Mouse (Mus musculus) thymus, adult 2 months (tissue): ENCODE measurements at regions not wholly inside any gene's neighbourhood (a gene's known extent, or its start where the extent isn't known, plus 50 kb on each side); places are given as distances from the start of the nearest gene placed in this dataset.

Source experiments
- DNase-seq: peaks from one replicate; pipeline ENCODE4 v3.0.0; 2021
- H3K27ac ChIP-seq: fragments of 200-500 bp; 2 replicates; pipeline ENCODE4 v1.5.1; 2012; ENCODE audit warnings: low read length, control low read depth; ENCODE audit not compliant: control insufficient read depth, insufficient read depth
- H3K27me3 ChIP-seq: fragments of 200-500 bp; 2 replicates; pipeline ENCODE4 v1.6.1; 2012; ENCODE audit warnings: mild to moderate bottlenecking, low read length, moderate library complexity, mixed read lengths; ENCODE audit not compliant: control insufficient read depth, insufficient read depth
- H3K36me3 ChIP-seq: fragments of 200-500 bp; 2 replicates; pipeline ENCODE4 v1.6.1; 2012; ENCODE audit warnings: mild to moderate bottlenecking, low read length, moderate library complexity; ENCODE audit not compliant: control insufficient read depth, insufficient read depth
- H3K4me1 ChIP-seq: fragments of 200-500 bp; replicated peaks from 2 replicates; pipeline ENCODE4 v1.6.1; 2012; ENCODE audit warnings: low read length; ENCODE audit not compliant: control insufficient read depth, insufficient read depth
- H3K4me3 ChIP-seq: fragments of 200-500 bp; 2 replicates; pipeline ENCODE4 v1.5.1; 2012; ENCODE audit warnings: mild to moderate bottlenecking, low read length, control low read depth, moderate library complexity; ENCODE audit not compliant: control insufficient read depth, insufficient read depth
- CTCF ChIP-seq: fragments of 200-500 bp; IDR thresholded peaks from 2 replicates; pipeline ENCODE4 v1.5.1; 2012; ENCODE audit warnings: mild to moderate bottlenecking, control low read depth, low read length, moderate library complexity, borderline replicate concordance; ENCODE audit not compliant: control insufficient read depth, poor library complexity, insufficient read depth; ENCODE audit errors: extremely low read depth
- POLR2A ChIP-seq: fragments of 200-500 bp; IDR thresholded peaks from 2 replicates; pipeline ENCODE4 v1.6.1; 2012; ENCODE audit warnings: mild to moderate bottlenecking, low read length, control low read depth, moderate library complexity; ENCODE audit not compliant: control insufficient read depth, poor library complexity, insufficient read depth; ENCODE audit errors: extremely low read depth
- WGBS: fragments of 180-500 bp; shearing (Covaris S2); methylation state at CpG from one replicate; pipeline ENCODE4 v1.1.7; 2018; 5-methylcytosine and 5-hydroxymethylcytosine counted together

DNA sequence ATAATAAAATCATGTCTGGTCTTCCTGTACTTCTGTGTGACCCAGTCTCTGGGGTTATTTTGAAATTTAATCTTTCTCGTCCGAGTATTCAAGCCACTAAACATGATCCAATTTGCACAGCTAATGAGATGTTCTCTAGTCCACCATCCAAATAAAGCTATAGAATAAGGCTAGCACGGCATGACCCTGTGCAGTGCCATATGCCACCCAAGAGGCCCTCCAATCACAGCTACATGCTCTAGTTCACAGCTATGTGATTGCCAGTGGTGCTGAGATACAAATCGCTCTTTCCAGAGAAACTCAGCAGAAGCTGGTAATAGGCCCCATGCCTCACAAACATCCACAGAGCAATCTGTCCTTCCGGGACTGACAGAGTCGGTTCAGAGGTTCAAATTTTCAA, 426.3 kb downstream of the Ipo11 start:
- Histone ChIP-seq H3K4me3 (no peak overlapping the region), H3K36me3 (no peaks in the 10 kb centered on the region), H3K27me3 (no peaks in the 10 kb centered on the region), H3K27ac (no peak overlapping the region), H3K4me1 (no peaks in the 10 kb centered on the region)
- no peak for TF ChIP-seq CTCF
- TF ChIP-seq POLR2A: no peak
- no peak for DNase-seq
- 92% methylated on average over 6 of the region's 6 CpGs for WGBS

DNA sequence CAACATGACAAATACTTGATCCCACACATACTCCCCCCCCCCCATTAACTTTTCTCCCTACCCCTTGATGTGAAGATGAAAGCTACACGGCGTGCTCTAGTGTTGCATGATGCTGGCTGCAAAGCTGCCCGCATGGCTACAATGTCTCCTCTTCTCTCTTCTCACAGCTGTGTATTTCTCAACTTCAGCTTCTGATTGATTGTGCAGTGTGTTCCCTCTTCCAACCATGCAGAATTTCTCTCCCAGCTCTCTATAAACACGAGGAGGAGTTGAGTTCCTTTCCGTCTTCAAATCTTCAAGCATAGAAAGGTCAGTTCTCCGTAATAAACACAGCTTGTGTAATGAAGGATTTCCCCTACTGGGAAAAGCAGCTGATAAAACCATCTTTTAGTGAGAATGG, 435.5 kb downstream of the Ipo11 start:
- no peak for DNase-seq
- no peaks in the 10 kb centered on the region for H3K27me3 ChIP-seq
- H3K27ac ChIP-seq: no peak overlapping the region
- WGBS: 88% methylated on average over 6 of the region's 6 CpGs
- no peak overlapping the region for H3K4me3 ChIP-seq
- no peaks in the 10 kb centered on the region for H3K36me3 ChIP-seq
- no peaks in the 10 kb centered on the region for H3K4me1 ChIP-seq
- no peak for TF ChIP-seq POLR2A
- no peak for TF ChIP-seq CTCF

DNA sequence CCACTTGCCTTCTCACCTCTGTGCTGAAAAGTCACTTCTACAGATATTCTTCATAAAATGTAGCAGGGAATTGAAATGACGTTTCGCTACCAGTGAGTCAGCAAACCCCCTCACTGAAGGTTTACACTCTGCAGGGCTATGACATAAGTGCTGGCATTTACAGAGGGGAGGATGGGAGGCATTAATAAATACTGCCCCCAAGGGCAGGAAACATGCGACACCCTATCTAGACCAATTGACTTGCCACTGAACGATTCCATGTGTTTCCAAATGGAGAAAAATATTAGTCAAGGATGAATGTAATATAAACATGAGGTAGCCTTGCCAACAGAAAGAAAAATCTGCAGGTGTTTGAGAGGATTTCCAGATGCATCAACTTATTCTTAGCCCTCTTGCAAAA, 465.5 kb downstream of the Ipo11 start:
- no peaks in the 10 kb centered on the region for H3K36me3 ChIP-seq
- WGBS: 79% methylated on average over 4 of the region's 4 CpGs

DNA sequence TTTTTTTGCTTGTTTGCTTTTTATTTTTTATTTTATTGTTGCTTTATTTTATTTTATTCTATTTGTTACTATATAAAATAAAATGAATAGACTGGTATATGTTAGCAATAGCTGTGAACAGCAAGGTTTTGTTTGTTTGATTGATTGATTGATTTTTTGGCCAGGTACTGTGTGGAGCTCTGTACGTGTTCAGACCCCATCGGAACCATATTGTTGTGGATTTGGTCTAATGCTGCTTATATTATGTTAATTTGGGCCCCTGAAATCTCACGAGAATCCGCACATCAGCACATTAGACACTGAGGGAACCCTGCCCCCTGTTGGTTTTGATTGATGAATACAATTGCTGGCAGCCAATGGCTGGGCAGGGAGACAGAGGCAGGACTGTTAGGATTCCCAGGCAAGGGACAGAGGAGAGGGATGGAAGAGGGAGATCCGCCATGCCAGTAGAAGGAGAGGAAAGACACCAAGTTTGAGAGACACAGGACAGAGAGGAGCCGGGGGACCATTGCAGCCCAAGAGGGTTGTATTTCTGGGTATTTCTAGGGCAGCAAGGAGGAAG, 482.3 kb downstream of the Ipo11 start:
- H3K4me3 ChIP-seq: no peak overlapping the region
- 87% methylated on average over 6 of the region's 6 CpGs for WGBS
- no peak for DNase-seq
- H3K27me3 ChIP-seq: no peaks in the 10 kb centered on the region
- TF ChIP-seq CTCF (no peak), POLR2A (no peak)
- no peaks in the 10 kb centered on the region for H3K4me1 ChIP-seq
- H3K36me3 ChIP-seq: no peaks in the 10 kb centered on the region
- H3K27ac ChIP-seq: no peak overlapping the region

More for the DNA sequence above, 465.5 kb downstream of the Ipo11 start:
- Histone ChIP-seq H3K4me1 (no peaks in the 10 kb centered on the region), H3K27me3 (no peaks in the 10 kb centered on the region), H3K27ac (no peak overlapping the region), H3K4me3 (no peak overlapping the region)
- TF ChIP-seq POLR2A: no peak
- no peak for TF ChIP-seq CTCF
- no peak for DNase-seq

DNA sequence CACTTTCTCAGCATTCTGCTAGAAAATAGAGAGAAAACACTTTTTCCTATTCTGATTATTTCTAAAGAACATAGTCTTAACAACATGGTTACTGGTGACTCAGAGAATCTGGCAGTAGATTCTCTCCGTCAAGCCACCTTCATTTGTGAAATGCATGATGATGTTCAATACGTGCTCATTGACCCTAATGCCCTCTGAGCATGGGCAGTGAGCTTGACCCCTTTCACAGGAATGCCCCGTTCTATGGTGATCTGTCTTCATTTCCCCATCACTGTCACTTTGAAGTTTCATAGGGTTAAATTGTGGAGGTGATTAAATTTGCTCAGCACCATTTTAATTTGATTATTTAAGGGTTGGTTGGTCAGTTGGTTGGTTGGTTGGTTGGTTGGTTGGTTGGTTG, 504.6 kb downstream of the Ipo11 start:
- H3K27ac ChIP-seq: no peak overlapping the region
- 79% methylated on average over 3 of the region's 3 CpGs for WGBS
- TF ChIP-seq CTCF (no peak), POLR2A (no peak)

DNA sequence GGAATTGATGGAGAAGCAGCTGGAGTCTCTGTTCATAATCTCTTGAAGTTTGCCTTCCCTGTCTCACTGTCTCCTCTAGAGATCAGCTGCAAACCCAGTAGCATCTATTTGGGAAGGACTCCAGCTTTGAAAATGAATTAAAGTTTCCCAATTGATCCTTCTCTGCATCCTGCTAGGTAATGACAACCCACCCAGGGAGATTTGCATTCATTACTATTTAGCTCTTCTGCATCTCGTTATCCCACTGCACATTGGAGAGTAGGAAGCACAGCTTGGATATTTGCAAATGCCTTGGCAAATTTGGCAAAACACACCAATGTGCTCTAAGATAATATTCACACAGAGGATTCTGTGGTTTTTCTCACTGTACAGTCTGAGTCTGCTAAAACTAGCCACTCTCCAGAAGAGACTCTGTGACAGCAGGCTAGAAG, 530.1 kb downstream of the Ipo11 start:
- Histone ChIP-seq H3K27ac (no peak overlapping the region), H3K4me3 (no peak overlapping the region), H3K4me1 (no peaks in the 10 kb centered on the region), H3K36me3 (no peaks in the 10 kb centered on the region), H3K27me3 (no peaks in the 10 kb centered on the region)
- no peak for DNase-seq
- TF ChIP-seq CTCF (no peak), POLR2A (no peak)
- 51% methylated on average over 1 of the region's 1 CpGs for WGBS

More for the DNA sequence above, 504.6 kb downstream of the Ipo11 start:
- no peaks in the 10 kb centered on the region for H3K36me3 ChIP-seq
- no peak for DNase-seq
- no peaks in the 10 kb centered on the region for H3K4me1 ChIP-seq
- no peak overlapping the region for H3K4me3 ChIP-seq
- no peaks in the 10 kb centered on the region for H3K27me3 ChIP-seq

DNA sequence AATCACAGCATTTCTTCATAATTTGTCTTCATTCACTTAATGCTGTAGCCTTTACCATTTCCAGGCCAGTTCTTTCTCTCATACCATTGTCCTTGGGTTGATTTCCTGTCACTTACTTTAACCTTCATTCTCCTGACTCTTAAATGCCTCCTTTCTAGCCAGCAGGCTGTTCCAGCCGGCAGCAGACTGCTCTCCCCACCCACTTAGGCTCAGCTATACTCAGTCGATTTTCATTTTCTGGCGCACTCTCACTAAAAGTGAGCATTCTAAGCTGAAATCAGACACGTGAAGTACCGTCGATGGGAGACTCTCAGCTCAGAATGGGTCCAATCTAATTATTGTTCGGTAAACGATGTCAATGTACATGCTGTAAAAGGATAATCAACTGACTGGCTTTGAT, 544.1 kb downstream of the Ipo11 start:
- Histone ChIP-seq H3K4me3 (no peak overlapping the region), H3K27ac (no peak overlapping the region), H3K4me1 (no peaks in the 10 kb centered on the region), H3K36me3 (no peaks in the 10 kb centered on the region), H3K27me3 (no peaks in the 10 kb centered on the region)
- 88% methylated on average over 8 of the region's 8 CpGs for WGBS
- no peak for DNase-seq
- TF ChIP-seq CTCF: no peak
- no peak for TF ChIP-seq POLR2A
